Mouse (Mus musculus) fibroblast of lung, adult 2 months (primary cell): ENCODE measurements around the gene D030056L22Rik.
A peak's percentile ranks its signal among the peaks of the same experiment; 100 is the strongest.

Experiments
- DNase-seq: peaks from one replicate; pipeline ENCODE4 v3.0.0-alpha.2; 2011; ENCODE audit warnings: low read depth

The D030056L22Rik gene

GRCm38 (mm10) chr19:18731077-18731476 lies 18.1 kb downstream of the D030056L22Rik start:
- no peak for DNase-seq

DNA sequence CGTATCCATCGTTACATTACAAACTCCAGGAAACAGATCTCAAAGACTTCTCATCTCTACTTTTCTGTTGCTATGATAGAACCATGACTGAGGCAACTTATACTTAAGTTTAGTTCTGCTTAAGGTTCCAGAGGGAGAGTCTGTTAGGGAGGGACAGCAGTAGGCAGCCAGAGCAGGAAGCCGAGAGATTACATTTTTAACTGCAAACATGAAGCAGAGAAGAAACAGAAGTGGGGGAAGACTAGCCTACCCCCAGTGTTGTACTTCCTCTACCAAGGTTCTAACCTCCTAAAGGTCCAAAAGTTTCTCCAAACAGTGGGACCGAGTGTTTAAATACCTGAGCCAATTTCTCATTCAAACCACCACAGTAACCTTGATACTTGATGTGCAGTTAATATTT lies 22.9 kb downstream of the D030056L22Rik start:
- DNase-seq, result no peak

DNA sequence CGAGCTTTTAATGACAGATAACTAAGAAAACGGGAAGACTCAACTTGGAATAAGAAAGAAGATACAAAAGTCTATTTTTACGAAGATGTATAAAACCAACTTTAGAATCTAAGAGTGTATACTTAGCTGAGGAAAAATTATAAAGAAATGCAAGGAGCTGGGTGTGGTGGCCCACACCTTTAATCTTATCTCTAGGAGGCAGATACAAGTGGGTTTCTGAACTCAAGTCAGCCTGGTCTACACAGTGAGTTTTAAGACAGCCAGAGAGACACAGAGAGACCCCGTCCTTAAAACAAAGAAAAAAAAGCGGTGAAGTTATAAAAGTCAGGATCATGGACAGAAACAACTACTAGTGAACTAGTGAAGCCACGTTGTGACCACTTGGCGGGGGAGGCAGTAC lies 26.2 kb downstream of the D030056L22Rik start:
- no peak for DNase-seq

GRCm38 (mm10) chr19:18743946-18744345 lies 31.0 kb downstream of the D030056L22Rik start:
- peak; percentile 46 for DNase-seq

DNA sequence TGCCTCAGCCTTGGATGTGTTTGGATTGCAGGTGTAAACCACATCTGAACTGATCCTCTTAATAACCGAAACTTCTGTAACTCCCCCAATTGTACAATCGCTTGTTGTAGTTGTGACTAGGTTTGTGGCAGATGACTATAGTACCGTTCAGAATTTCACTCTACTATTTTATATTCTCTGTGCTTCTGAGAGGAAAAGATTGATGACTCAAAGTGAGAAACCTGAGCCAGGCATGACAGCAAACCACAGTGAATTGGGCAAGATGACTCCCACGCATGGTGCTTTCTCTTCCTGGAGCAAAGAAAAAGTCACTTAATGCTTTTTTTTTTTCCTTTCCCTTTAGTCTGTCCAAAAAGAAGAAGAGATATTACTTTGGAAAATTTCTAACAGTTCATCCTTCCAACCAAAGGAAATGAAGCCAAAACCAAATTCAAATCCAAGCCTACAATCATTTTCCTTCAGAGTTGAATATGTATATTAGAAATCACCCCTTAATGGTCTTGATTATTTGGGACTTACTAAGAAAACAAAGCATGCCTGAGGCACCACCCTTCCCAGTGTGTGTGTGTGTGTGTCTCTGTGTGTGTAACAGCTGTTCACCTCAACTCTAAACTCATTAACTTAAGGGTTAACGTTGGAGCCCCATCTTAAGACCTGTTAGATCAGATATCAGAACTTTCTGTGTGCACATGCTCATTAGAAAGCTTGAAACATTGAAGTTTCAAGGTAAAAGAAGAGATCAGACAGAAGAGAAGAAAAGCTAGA lies 33.8 kb downstream of the D030056L22Rik start:
- DNase-seq, result peak; percentile 77

- DNase-seq, result no peak
These were observed 34.4 kb downstream of the D030056L22Rik start for GRCm38 (mm10) chr19:18747379-18747778.

- no peak for DNase-seq
These were observed 36.8 kb downstream of the D030056L22Rik start, which contains the start of gene Trpm6 for GRCm38 (mm10) chr19:18749598-18750339. TSS of gene Trpm6 (plus strand) at chr19:18749983.

GRCm38 (mm10) chr19:18757191-18757590 lies 44.2 kb downstream of the D030056L22Rik start:
- no peak for DNase-seq

GRCm38 (mm10) chr19:18757706-18758105 lies 44.7 kb downstream of the D030056L22Rik start:
- DNase-seq, result no peak

DNA sequence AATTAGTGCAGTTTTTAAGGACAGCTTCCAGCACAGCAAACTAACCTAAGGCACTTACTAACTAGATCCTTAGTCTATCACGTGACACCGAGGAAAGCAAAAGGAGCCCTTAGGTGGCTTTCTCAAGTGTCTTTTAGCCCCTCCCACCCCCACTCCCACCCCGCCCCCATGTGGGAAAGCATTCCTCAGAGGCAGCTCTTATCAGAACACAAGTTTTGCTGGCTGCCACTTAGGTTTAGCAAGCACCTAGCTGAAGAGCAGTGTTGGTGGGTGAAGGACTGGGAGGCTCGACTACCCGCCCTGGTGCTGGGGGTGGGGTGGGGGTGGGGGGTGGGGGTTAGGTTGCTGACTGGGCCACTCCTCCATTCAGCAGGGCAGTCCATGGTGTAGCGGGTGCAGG lies 45.3 kb downstream of the D030056L22Rik start:
- DNase-seq, result no peak

- DNase-seq, result peak; percentile 78
These were observed 45.9 kb downstream of the D030056L22Rik start for GRCm38 (mm10) chr19:18758916-18759315.

DNA sequence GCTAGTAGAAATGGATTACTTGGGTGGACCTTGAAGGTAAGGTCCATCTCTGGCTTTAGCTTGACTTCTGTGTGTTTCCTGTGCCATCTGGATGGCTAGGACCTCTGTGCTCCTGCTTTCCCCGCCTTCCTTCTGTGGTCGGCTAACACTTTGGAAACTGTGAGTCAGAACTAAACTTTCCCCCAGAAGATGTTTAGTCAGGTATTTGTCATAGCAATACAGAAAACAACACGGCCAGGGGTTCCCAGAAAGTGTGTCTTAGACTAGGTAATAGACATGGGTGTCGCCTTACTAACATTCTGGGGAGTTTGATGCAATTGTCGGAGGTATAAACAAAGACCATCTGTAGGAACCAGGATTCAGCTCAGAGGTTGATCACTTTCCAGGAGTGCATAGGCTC lies 53.4 kb downstream of the D030056L22Rik start:
- DNase-seq, result peak; percentile 73
